Mouse (Mus musculus): ENCODE data around the gene Fam3a. TPM values are rescaled to one million over a fixed set of nuclear protein-coding genes. Genes with fewer than 3 reads are reported as not detected.
"Not testable (repeated sequence)": the region's sequence is repeated elsewhere in the genome, so short reads cannot be mapped to it uniquely, and the experiment has no call there.

The Fam3a gene
- polyA plus RNA-seq, 1 experiment, result 0.35 TPM

- Histone ChIP-seq H3K4me1 (ENCODE audit: control insufficient read depth) (no peaks in the 10 kb centered on the region), H3K27me3 (ENCODE audit: control insufficient read depth) (no peaks in the 10 kb centered on the region), H3K4me3 (replicated peaks) (no peak overlapping the region), H3K9me3 (ENCODE audit: control insufficient read depth, low read length) (no peaks in the 10 kb centered on the region), H3K36me3 (ENCODE audit: control insufficient read depth) (peaks cover 60% of the 10 kb centered on the region)
- no peak for TF ChIP-seq GATA1 (IDR thresholded peaks at IDR 0.05; ENCODE audit: low read length)
- TF ChIP-seq TAL1 (IDR thresholded peaks at IDR 0.05; ENCODE audit: low read length), result no peak
Observed at GRCm38 (mm10) chrX:74413377-74413776, 20.3 kb upstream of the Fam3a start.

- Histone ChIP-seq H3K27me3 (ENCODE audit: control insufficient read depth) (no peaks in the 10 kb centered on the region), H3K36me3 (ENCODE audit: control insufficient read depth) (peaks cover 43% of the 10 kb centered on the region), H3K4me3 (replicated peaks) (no peak overlapping the region), H3K9me3 (ENCODE audit: control insufficient read depth, low read length) (no peaks in the 10 kb centered on the region), H3K4me1 (ENCODE audit: control insufficient read depth) (no peaks in the 10 kb centered on the region)
- TF ChIP-seq TAL1 (IDR thresholded peaks at IDR 0.05; ENCODE audit: low read length) (no peak), GATA1 (IDR thresholded peaks at IDR 0.05; ENCODE audit: low read length) (no peak)
Observed at GRCm38 (mm10) chrX:74408340-74408739, 15.3 kb upstream of the Fam3a start.

- Histone ChIP-seq H3K36me3 (ENCODE audit: control insufficient read depth) (no peaks in the 10 kb centered on the region), H3K4me1 (ENCODE audit: control insufficient read depth) (no peaks in the 10 kb centered on the region), H3K9me3 (ENCODE audit: control insufficient read depth, low read length) (peaks cover 8% of the 10 kb centered on the region), H3K4me3 (replicated peaks) (no peak overlapping the region), H3K27me3 (ENCODE audit: control insufficient read depth) (no peaks in the 10 kb centered on the region; the same call in 1 of the 2 replicates)
- no peak for TF ChIP-seq GATA1 (IDR thresholded peaks at IDR 0.05; ENCODE audit: low read length)
Observed at GRCm38 (mm10) chrX:74400136-74400535, 7.1 kb upstream of the Fam3a start.

GRCm38 (mm10) chrX:74388153-74388552 lies 4.9 kb downstream of the Fam3a start:
- Histone ChIP-seq H3K9me3 (ENCODE audit: control insufficient read depth, low read length) (no peaks in the 10 kb centered on the region), H3K4me1 (ENCODE audit: control insufficient read depth) (peaks cover 60% of the 10 kb centered on the region), H3K4me3 (replicated peaks) (no peak overlapping the region), H3K27me3 (ENCODE audit: control insufficient read depth) (no peaks in the 10 kb centered on the region; the same call in 1 of the 2 replicates), H3K36me3 (ENCODE audit: control insufficient read depth) (peaks cover 27% of the 10 kb centered on the region)
- TF ChIP-seq TAL1 (IDR thresholded peaks at IDR 0.05; ENCODE audit: low read length), result no peak
- TF ChIP-seq GATA1 (IDR thresholded peaks at IDR 0.05; ENCODE audit: low read length), result no peak

- H3K4me3 ChIP-seq (replicated peaks), result no peak overlapping the region
- TF ChIP-seq TAL1 (IDR thresholded peaks at IDR 0.05; ENCODE audit: low read length), result peak; percentile 38; the same call in 2 of the 3 replicates
- TF ChIP-seq GATA1 (IDR thresholded peaks at IDR 0.05; ENCODE audit: low read length), result no peak
- H3K9me3 ChIP-seq (ENCODE audit: control insufficient read depth, low read length), result no peaks in the 10 kb centered on the region
- H3K27me3 ChIP-seq (ENCODE audit: control insufficient read depth), result no peaks in the 10 kb centered on the region
- peaks cover 25% of the 10 kb centered on the region for H3K36me3 ChIP-seq (ENCODE audit: control insufficient read depth)
- peaks cover 42% of the 10 kb centered on the region for H3K4me1 ChIP-seq (ENCODE audit: control insufficient read depth)
Observed at GRCm38 (mm10) chrX:74384451-74384850, 8.6 kb downstream of the Fam3a start.

GRCm38 (mm10) chrX:74372888-74373549 lies 20.1 kb downstream of the Fam3a start, which contains the start of the genes Ubl4a and Slc10a3:
Ubl4a (minus strand) TSS chrX:74373218.
Slc10a3 (minus strand) TSS chrX:74373349.
- TF ChIP-seq TAL1 (IDR thresholded peaks at IDR 0.05; ENCODE audit: low read length) (no peak), GATA1 (IDR thresholded peaks at IDR 0.05; ENCODE audit: low read length) (no peak)
- Histone ChIP-seq H3K4me3 (replicated peaks) (peak within 1 kb of the TSS; percentile 71), H3K36me3 (ENCODE audit: control insufficient read depth) (peaks cover 13% of the 10 kb centered on the region), H3K27me3 (ENCODE audit: control insufficient read depth) (no peaks in the 10 kb centered on the region; the same call in 1 of the 2 replicates), H3K4me1 (ENCODE audit: control insufficient read depth) (peaks cover 35% of the 10 kb centered on the region), H3K9me3 (ENCODE audit: control insufficient read depth, low read length) (peaks cover 4% of the 10 kb centered on the region; the same call in 1 of the 2 replicates)

- Histone ChIP-seq H3K9me3 (ENCODE audit: control insufficient read depth, low read length) (peaks cover 4% of the 10 kb centered on the region; the same call in 1 of the 2 replicates), H3K4me1 (ENCODE audit: control insufficient read depth) (peaks cover 52% of the 10 kb centered on the region), H3K27me3 (ENCODE audit: control insufficient read depth) (no peaks in the 10 kb centered on the region; the same call in 1 of the 2 replicates), H3K36me3 (ENCODE audit: control insufficient read depth) (peaks cover 33% of the 10 kb centered on the region), H3K4me3 (replicated peaks) (peak overlapping the region; percentile 83)
- TF ChIP-seq GATA1 (IDR thresholded peaks at IDR 0.05; ENCODE audit: low read length) (no peak), TAL1 (IDR thresholded peaks at IDR 0.05; ENCODE audit: low read length) (no peak)
Observed at GRCm38 (mm10) chrX:74368209-74368909, 24.7 kb downstream of the Fam3a start.

- no peaks in the 10 kb centered on the region; the same call in 1 of the 2 replicates for H3K27me3 ChIP-seq (ENCODE audit: control insufficient read depth)
- peaks cover 44% of the 10 kb centered on the region for H3K4me1 ChIP-seq (ENCODE audit: control insufficient read depth)
- peak overlapping the region; percentile 83 for H3K4me3 ChIP-seq (replicated peaks)
- 0 out of 2 replicates have a peak, but pooled peaks cover 2% of the 10 kb centered on the region for H3K9me3 ChIP-seq (ENCODE audit: control insufficient read depth, low read length)
- peaks cover 33% of the 10 kb centered on the region for H3K36me3 ChIP-seq (ENCODE audit: control insufficient read depth)
- TF ChIP-seq TAL1 (IDR thresholded peaks at IDR 0.05; ENCODE audit: low read length) (no peak), GATA1 (IDR thresholded peaks at IDR 0.05; ENCODE audit: low read length) (no peak)
Observed at GRCm38 (mm10) chrX:74367512-74367911, 25.6 kb downstream of the Fam3a start.

GRCm38 (mm10) chrX:74359171-74359570 lies 33.9 kb downstream of the Fam3a start:
- Histone ChIP-seq H3K36me3 (ENCODE audit: control insufficient read depth) (no peaks in the 10 kb centered on the region), H3K4me1 (ENCODE audit: control insufficient read depth) (no peaks in the 10 kb centered on the region), H3K4me3 (replicated peaks) (no peak overlapping the region), H3K27me3 (ENCODE audit: control insufficient read depth) (peaks cover 4% of the 10 kb centered on the region), H3K9me3 (ENCODE audit: control insufficient read depth, low read length) (no peaks in the 10 kb centered on the region)
- TF ChIP-seq GATA1 (IDR thresholded peaks at IDR 0.05; ENCODE audit: low read length) (no peak), TAL1 (IDR thresholded peaks at IDR 0.05; ENCODE audit: low read length) (no peak)

GRCm38 (mm10) chrX:74357069-74357468 lies 36.0 kb downstream of the Fam3a start:
- not testable (repeated sequence) for H3K9me3 ChIP-seq (ENCODE audit: control insufficient read depth, low read length); H3K4me1 ChIP-seq (ENCODE audit: control insufficient read depth); H3K4me3 ChIP-seq (replicated peaks); H3K27me3 ChIP-seq (ENCODE audit: control insufficient read depth); H3K36me3 ChIP-seq (ENCODE audit: control insufficient read depth)
